Mouse (Mus musculus) hindbrain, embryonic 12.5 days (tissue): ENCODE measurements around the gene S1pr5. TPM values are rescaled to one million over a fixed set of nuclear protein-coding genes. Genes with fewer than 3 reads are reported as not detected.
"Not testable (repeated sequence)": the region's sequence is repeated elsewhere in the genome, so short reads cannot be mapped to it uniquely, and the experiment has no call there.

Source experiments
- ATAC-seq: fragments of 200-750 bp; cut with Nextera tagmentation; 2 replicates; pipeline ENCODE4 v1.8.0; 2017; ENCODE audit warnings: moderate TSS enrichment; ENCODE audit not compliant: low FRiP score
- H3K27ac ChIP-seq: fragments of 300-500 bp; sonication (generic); 2 replicates; pipeline ENCODE4 v1.5.1; 2016; ENCODE audit warnings: mild to moderate bottlenecking
- H3K27me3 ChIP-seq: fragments of 300-500 bp; sonication (generic); 2 replicates; pipeline ENCODE4 v1.6.1; 2016; ENCODE audit warnings: mild to moderate bottlenecking
- H3K36me3 ChIP-seq: fragments of 300-500 bp; sonication (generic); 2 replicates; pipeline ENCODE4 v1.6.1; 2016; ENCODE audit warnings: mild to moderate bottlenecking
- H3K4me1 ChIP-seq: fragments of 300-500 bp; sonication (generic); 2 replicates; pipeline ENCODE4 v1.6.1; 2016
- H3K4me2 ChIP-seq: fragments of 300-500 bp; sonication (generic); replicated peaks from 2 replicates; pipeline ENCODE4 v1.6.1; 2016; ENCODE audit warnings: mild to moderate bottlenecking
- H3K4me3 ChIP-seq: fragments of 300-500 bp; sonication (generic); 2 replicates; pipeline ENCODE4 v1.5.1; 2016; ENCODE audit warnings: mild to moderate bottlenecking
- H3K9ac ChIP-seq: fragments of 300-500 bp; sonication (generic); 2 replicates; pipeline ENCODE4 v1.6.1; 2016; ENCODE audit warnings: mild to moderate bottlenecking, moderate library complexity
- H3K9me3 ChIP-seq: fragments of 300-500 bp; sonication (generic); replicated peaks from 2 replicates; pipeline ENCODE4 v1.6.1; 2016; ENCODE audit warnings: mild to moderate bottlenecking
- WGBS: fragments of 180-500 bp; shearing (Covaris S2); methylation state at CpG from one replicate; pipeline ENCODE4 v1.1.7; 2016; 5-methylcytosine and 5-hydroxymethylcytosine counted together
- polyA plus RNA-seq: library from polyadenylated mRNA; unstranded; fragments of >200 nt; fragmentation: Nextera tagmentation; extraction: Ambion mirVana; gene quantifications from 2 replicates; pipeline ENCODE4 v1.2.1, GENCODE M21; 2016

Gene S1pr5
- polyA plus RNA-seq, 1 experiment from 2014 or later, result 1.9 TPM

GRCm38 (mm10) chr9:21232867-21233266 is 15.4 kb downstream of the S1pr5 start:
- no peak for ATAC-seq
- no peak overlapping the region for H3K9ac ChIP-seq
- no peak overlapping the region for H3K27ac ChIP-seq
- peaks cover 62% of the 10 kb centered on the region for H3K36me3 ChIP-seq
- no peaks in the 10 kb centered on the region for H3K9me3 ChIP-seq
- no peak overlapping the region for H3K4me2 ChIP-seq
- no peak overlapping the region for H3K4me3 ChIP-seq
- WGBS, result 88% methylated on average over 5 of the region's 5 CpGs
- no peaks in the 10 kb centered on the region for H3K27me3 ChIP-seq
- peaks cover 16% of the 10 kb centered on the region for H3K4me1 ChIP-seq

- peaks cover 4% of the 10 kb centered on the region; the same call in 1 of the 2 replicates for H3K27me3 ChIP-seq
- no peak for ATAC-seq
- no peak overlapping the region for H3K4me2 ChIP-seq
- peaks cover 8% of the 10 kb centered on the region for H3K4me1 ChIP-seq
- no peak overlapping the region for H3K27ac ChIP-seq
- H3K9me3 ChIP-seq, result no peaks in the 10 kb centered on the region
- H3K36me3 ChIP-seq, result peaks cover 62% of the 10 kb centered on the region
- whole genome bisulfite sequencing, result 50% methylated on average over 23 of the region's 23 CpGs
- no peak overlapping the region for H3K9ac ChIP-seq
- no peak overlapping the region for H3K4me3 ChIP-seq
Observed at GRCm38 (mm10) chr9:21231551-21231950, 16.7 kb downstream of the S1pr5 start.

DNA sequence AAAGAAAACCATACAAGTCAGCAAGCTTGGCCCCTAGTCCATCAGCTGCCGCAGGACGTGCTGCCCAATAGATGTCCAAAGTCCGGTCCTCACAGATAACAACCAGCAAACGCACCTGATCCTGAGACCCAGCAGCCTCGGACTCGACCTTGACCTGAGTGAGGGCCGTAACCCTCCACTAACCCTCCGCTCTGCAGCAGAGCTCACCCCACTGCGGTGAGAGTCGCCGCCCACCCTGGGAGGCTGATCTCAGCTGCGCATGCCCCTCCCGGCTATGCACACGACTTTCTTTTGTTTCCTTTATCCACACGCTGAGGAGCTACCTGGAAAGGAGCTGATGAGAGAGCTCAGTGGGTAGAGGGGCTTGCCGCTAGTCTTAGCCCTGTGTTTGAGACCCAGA is 20.9 kb downstream of the S1pr5 start:
- WGBS, result 13% methylated on average over 16 of the region's 16 CpGs
- Histone ChIP-seq H3K9ac (no peak overlapping the region; the same call in 1 of the 2 replicates), H3K36me3 (peaks cover 31% of the 10 kb centered on the region), H3K4me2 (peak overlapping the region; percentile 40), H3K9me3 (no peaks in the 10 kb centered on the region; the same call in 1 of the 2 replicates), H3K27ac (no peak overlapping the region), H3K4me1 (peaks cover 13% of the 10 kb centered on the region), H3K4me3 (peak overlapping the region; percentile 20), H3K27me3 (peaks cover 9% of the 10 kb centered on the region; the same call in 1 of the 2 replicates)
- peak; percentile 43; the same call in 1 of the 2 replicates for ATAC-seq

DNA sequence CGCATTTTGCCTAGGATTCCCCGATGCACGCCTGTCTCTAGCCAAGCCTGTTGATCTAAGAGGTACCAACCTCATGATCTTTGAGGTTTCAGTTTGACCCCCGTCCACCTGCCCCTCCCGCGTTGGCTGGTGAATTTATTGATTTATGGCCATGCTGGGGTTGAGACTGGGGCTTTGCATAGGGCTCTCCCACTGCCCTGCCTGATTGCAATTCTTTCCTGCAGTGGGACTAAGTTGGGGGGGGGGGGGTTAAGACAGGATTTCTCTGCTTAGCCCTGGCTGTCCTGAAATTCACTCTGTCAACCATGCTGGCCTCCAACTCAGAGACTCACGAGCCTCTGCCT is 22.9 kb downstream of the S1pr5 start:
- Histone ChIP-seq H3K27ac (no peak overlapping the region), H3K4me3 (peak overlapping the region; percentile 17), H3K4me1 (peaks cover 20% of the 10 kb centered on the region), H3K9ac (no peak overlapping the region), H3K9me3 (no peaks in the 10 kb centered on the region; the same call in 1 of the 2 replicates), H3K36me3 (peaks cover 17% of the 10 kb centered on the region), H3K27me3 (peaks cover 9% of the 10 kb centered on the region; the same call in 1 of the 2 replicates), H3K4me2 (peak overlapping the region; percentile 40)
- ATAC-seq, result no peak
- 12% methylated on average over 7 of the region's 7 CpGs for WGBS

DNA sequence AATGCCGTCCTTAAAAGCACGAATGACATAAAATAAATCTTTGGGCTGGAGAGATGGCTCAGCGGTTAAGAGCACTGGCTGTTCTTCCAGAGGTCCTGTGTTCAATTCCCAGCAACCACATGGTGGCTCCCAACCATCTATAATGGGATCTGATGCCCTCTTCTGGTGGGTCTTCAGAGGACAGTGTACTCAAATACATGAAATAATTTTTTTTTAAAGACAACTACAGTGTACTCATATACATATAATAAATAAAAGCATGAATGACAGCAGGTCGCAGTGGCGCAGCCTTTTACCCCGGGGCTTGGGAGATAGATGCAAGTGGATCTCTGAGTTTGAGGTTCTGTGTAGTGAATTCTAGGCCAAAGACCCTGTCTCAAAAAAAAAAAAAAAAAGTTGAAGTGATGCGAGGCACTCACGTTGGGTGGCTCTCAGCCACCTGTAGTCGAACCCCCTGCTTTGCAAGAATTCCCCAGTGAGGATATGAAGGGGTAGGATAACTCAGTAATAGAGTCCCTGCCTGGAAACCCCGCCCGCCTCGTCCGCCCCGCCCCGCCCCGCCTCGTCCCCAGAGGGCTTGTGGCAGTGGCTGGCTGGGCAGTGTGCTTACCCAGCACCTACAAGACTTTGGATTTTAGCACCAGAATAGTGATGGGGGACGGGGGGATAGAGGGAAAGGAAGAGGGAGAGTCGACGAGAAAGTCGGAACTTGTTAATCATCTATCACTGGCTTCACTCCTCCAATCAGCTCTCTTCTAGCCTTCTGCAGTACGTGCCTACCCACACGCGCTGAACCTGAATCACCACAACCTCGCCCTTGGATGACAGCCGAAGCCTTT is 23.4 kb downstream of the S1pr5 start:
- peak overlapping the region; percentile 17 for H3K4me3 ChIP-seq
- H3K27me3 ChIP-seq, result peaks cover 9% of the 10 kb centered on the region; the same call in 1 of the 2 replicates
- no peak overlapping the region for H3K27ac ChIP-seq
- peak overlapping the region; percentile 40 for H3K4me2 ChIP-seq
- H3K4me1 ChIP-seq, result peaks cover 20% of the 10 kb centered on the region
- H3K9me3 ChIP-seq, result no peaks in the 10 kb centered on the region; the same call in 1 of the 2 replicates
- WGBS, result 25% methylated on average over 26 of the region's 26 CpGs
- no peak for ATAC-seq
- H3K9ac ChIP-seq, result no peak overlapping the region
- H3K36me3 ChIP-seq, result peaks cover 11% of the 10 kb centered on the region

- H3K4me3 ChIP-seq, result no peak overlapping the region
- peaks cover 20% of the 10 kb centered on the region for H3K4me1 ChIP-seq
- H3K36me3 ChIP-seq, result peaks cover 3% of the 10 kb centered on the region; the same call in 1 of the 2 replicates
- no peak overlapping the region for H3K9ac ChIP-seq
- no peaks in the 10 kb centered on the region; the same call in 1 of the 2 replicates for H3K9me3 ChIP-seq
- 88% methylated on average over 6 of the region's 6 CpGs for WGBS
- no peak overlapping the region for H3K27ac ChIP-seq
- H3K4me2 ChIP-seq, result no peak overlapping the region
- H3K27me3 ChIP-seq, result peaks cover 9% of the 10 kb centered on the region; the same call in 1 of the 2 replicates
- ATAC-seq, result no peak
Observed at GRCm38 (mm10) chr9:21223906-21224305, 24.3 kb downstream of the S1pr5 start.

- H3K36me3 ChIP-seq, ATAC-seq, H3K9me3 ChIP-seq, H3K27me3 ChIP-seq, H3K9ac ChIP-seq, H3K27ac ChIP-seq, H3K4me3 ChIP-seq, H3K4me2 ChIP-seq: not testable (repeated sequence)
- H3K4me1 ChIP-seq, result peaks cover 20% of the 10 kb centered on the region
- WGBS, result 92% methylated on average over 2 of the region's 2 CpGs
Observed at GRCm38 (mm10) chr9:21223490-21223889, 24.8 kb downstream of the S1pr5 start.

DNA sequence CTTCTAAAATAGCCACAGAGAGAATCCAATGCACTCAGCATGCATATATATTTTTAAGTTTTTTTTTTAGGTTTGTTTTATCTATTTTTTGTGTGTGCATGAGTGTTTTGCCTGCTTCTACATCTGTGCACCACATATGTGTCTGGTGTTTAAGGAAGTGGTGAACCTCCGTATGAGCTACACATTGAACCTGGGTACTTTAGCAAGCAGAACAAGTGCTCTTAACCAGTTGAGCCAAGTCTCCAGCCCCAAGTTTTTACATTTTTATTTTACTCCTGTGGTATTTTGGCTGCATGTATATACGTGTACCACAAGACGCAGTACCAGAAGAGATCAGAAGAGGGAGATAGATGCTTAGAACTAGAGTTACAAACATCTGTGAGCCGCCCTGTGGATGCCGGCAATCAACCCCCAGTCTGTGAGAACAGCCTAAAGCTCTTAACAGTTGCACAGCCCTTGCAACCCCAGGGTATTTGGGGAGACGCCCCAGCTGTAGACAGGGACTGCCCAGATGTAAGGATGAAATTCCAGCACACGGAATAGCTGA is 26.8 kb downstream of the S1pr5 start:
- 13% methylated on average over 7 of the region's 7 CpGs for WGBS
- H3K27ac ChIP-seq, result no peak overlapping the region
- H3K9me3 ChIP-seq, result no peaks in the 10 kb centered on the region; the same call in 1 of the 2 replicates
- no peak overlapping the region for H3K9ac ChIP-seq
- H3K27me3 ChIP-seq, result peaks cover 4% of the 10 kb centered on the region
- H3K36me3 ChIP-seq, result no peaks in the 10 kb centered on the region
- no peak overlapping the region for H3K4me2 ChIP-seq
- ATAC-seq, result peak; percentile 34; the same call in 1 of the 2 replicates
- no peak overlapping the region for H3K4me3 ChIP-seq
- H3K4me1 ChIP-seq, result peaks cover 19% of the 10 kb centered on the region

DNA sequence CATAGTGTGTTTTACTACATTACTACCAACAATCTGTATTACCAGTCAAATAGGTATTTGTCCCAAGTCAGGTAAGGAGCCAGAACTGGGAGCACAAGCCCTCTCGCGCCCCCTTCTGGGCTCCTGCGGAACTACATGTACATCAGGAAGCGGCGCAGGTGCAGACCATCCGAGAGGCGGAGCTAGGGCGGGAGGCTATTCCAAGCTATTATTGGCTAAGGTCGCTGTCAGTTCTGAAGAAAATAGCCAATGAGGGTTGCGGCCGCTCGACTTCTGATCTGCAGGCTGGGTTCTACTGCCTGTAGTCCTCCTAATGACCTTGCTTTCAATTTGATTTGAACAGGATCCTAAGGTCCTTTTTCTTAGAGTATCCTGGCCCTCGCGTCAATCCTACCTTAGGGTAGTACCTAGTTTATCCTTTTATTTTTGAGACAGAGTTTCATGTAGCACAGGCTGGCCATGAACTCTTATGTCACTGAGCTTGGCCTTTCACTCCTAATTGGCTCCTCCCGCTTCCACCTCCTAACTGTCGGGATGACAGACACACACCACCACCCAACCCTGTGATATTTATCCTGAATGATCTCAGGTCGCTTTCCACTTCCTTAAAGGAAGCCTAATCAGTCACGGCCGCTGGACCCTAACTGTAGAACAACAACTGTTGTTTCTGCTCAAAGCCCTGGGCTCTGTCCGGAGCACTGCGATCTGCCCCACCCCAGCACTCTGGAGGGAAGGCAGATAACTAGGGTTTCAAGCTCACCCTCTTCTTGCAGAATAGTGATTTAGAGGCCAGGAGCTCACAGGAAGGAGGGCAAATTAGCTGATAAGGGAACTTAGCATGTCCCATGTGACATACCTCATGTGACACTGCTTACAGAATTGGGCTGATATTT is 27.5 kb downstream of the S1pr5 start:
- 15% methylated on average over 21 of the region's 21 CpGs for WGBS
- Histone ChIP-seq H3K27me3 (peaks cover 4% of the 10 kb centered on the region), H3K36me3 (no peaks in the 10 kb centered on the region), H3K27ac (no peak overlapping the region), H3K9me3 (no peaks in the 10 kb centered on the region; the same call in 1 of the 2 replicates), H3K4me1 (peaks cover 21% of the 10 kb centered on the region), H3K4me2 (peak overlapping the region; percentile 48), H3K9ac (no peak overlapping the region), H3K4me3 (peak overlapping the region; percentile 19; the same call in 1 of the 2 replicates)
- peak; percentile 82 for ATAC-seq

GRCm38 (mm10) chr9:21219820-21220219 is 28.4 kb downstream of the S1pr5 start:
- WGBS, result 44% methylated on average over 3 of the region's 3 CpGs
- peaks cover 14% of the 10 kb centered on the region for H3K4me1 ChIP-seq
- H3K4me2 ChIP-seq, result no peak overlapping the region
- no peaks in the 10 kb centered on the region for H3K36me3 ChIP-seq
- H3K27me3 ChIP-seq, result peaks cover under 1% of the 10 kb centered on the region
- ATAC-seq, result no peak
- H3K9me3 ChIP-seq, result no peaks in the 10 kb centered on the region; the same call in 1 of the 2 replicates
- no peak overlapping the region for H3K4me3 ChIP-seq
- H3K9ac ChIP-seq, result no peak overlapping the region
- no peak overlapping the region for H3K27ac ChIP-seq

DNA sequence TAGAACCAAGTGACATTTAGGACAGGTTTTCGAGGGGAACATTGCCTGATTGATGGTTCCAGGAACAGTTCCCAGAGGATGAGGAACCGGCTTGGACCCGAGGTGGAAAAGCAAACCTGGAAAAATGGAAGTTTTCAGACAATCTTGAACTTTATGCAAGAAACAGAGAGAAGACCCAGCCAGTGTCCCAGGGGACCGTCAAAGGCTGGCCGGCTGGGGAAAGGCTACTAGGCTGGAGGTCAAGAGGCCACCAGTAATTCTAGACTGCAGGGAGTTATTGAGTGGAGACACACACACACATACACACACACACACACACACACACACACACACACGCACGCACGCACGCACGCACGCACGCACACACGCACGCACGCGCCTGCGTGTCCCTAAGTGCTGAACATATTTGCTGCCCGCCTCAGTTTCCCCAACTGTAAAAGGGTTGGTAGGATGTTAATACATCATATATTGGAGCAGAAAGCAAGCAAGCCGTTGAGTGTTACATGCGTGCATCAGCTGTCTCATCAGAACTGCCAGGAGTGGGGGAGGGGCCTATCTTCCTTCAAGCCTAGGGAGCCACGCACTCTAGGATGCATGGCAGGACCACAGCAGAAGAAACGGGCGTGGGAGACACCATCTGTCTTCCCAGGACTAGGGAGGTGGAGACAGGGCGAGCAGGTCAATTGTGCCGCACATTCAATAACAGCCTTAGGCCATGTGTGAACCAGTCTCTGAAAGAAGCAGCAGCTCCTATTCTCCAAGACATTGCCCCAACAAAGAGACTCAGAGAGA is 32.0 kb downstream of the S1pr5 start:
- Histone ChIP-seq H3K9ac (peak overlapping the region; percentile 35; the same call in 1 of the 2 replicates), H3K27ac (peak overlapping the region; percentile 55), H3K36me3 (0 out of 2 replicates have a peak, but pooled peaks cover under 1% of the 10 kb centered on the region), H3K4me3 (no peak overlapping the region), H3K27me3 (no peaks in the 10 kb centered on the region; the same call in 1 of the 2 replicates), H3K4me2 (peak overlapping the region; percentile 11; the same call in 1 of the 2 replicates), H3K9me3 (no peaks in the 10 kb centered on the region), H3K4me1 (peaks cover 13% of the 10 kb centered on the region)
- peak; percentile 57 for ATAC-seq
- 68% methylated on average over 25 of the region's 25 CpGs for WGBS
